Mouse (Mus musculus) kidney, adult 2 months (tissue): ENCODE data around the gene Lars2.

Experiments used
- CTCF ChIP-seq: fragments of 200-500 bp; conservative IDR thresholded peaks from 2 replicates; pipeline ENCODE4 v1.5.1; 2011; ENCODE audit warnings: low read depth, mild to moderate bottlenecking, control low read depth, low read length, moderate library complexity, mixed read lengths; ENCODE audit not compliant: insufficient read depth, insufficient read length
- POLR2A ChIP-seq: fragments of 200-500 bp; IDR thresholded peaks from one replicate; pipeline ENCODE4 v1.6.1; 2011; ENCODE audit warnings: low read depth, low read length, control low read depth

- TF ChIP-seq CTCF: no peak
- no peak for TF ChIP-seq POLR2A
These were observed 31.0 kb downstream of the Lars2 start for GRCm38 (mm10) chr9:123397701-123398100.
